Mouse (Mus musculus) cerebellum, adult 11 months (tissue): ENCODE data around the gene Itsn2.
"Not testable (repeated sequence)": the region's sequence is repeated elsewhere in the genome, so short reads cannot be mapped to it uniquely, and the experiment has no call there.

Source experiments
- DNase-seq: peaks from one replicate; pipeline ENCODE4 v3.0.0; 2022

Itsn2 gene

GRCm38 (mm10) chr12:4709926-4710325 is 117.5 kb downstream of the Itsn2 start:
- no peak for DNase-seq

- no peak for DNase-seq
Measured at GRCm38 (mm10) chr12:4713361-4713760, 120.9 kb downstream of the Itsn2 start.

- DNase-seq = no peak
Measured at GRCm38 (mm10) chr12:4715606-4716005, 123.2 kb downstream of the Itsn2 start.

GRCm38 (mm10) chr12:4717417-4717816 is 125.0 kb downstream of the Itsn2 start:
- DNase-seq = no peak

GRCm38 (mm10) chr12:4719066-4719761 is 126.8 kb downstream of the Itsn2 start:
- DNase-seq = no peak

- no peak for DNase-seq
Measured at GRCm38 (mm10) chr12:4719762-4720754, 127.6 kb downstream of the Itsn2 start.

GRCm38 (mm10) chr12:4729165-4729564 is 136.7 kb downstream of the Itsn2 start:
- no peak for DNase-seq

- DNase-seq = no peak
Measured at GRCm38 (mm10) chr12:4731629-4732028, 139.2 kb downstream of the Itsn2 start.

GRCm38 (mm10) chr12:4732332-4732731 is 139.9 kb downstream of the Itsn2 start:
- no peak for DNase-seq

GRCm38 (mm10) chr12:4738031-4738576 is 145.7 kb downstream of the Itsn2 start, which contains the start of gene Fam228a:
TSS of gene Fam228a (minus strand) at chr12:4738430.
- no peak for DNase-seq

- DNase-seq = no peak
Measured at GRCm38 (mm10) chr12:4740823-4741222, 148.4 kb downstream of the Itsn2 start.

GRCm38 (mm10) chr12:4742183-4742582 is 149.7 kb downstream of the Itsn2 start:
- no peak for DNase-seq

- DNase-seq = no peak
Measured at GRCm38 (mm10) chr12:4744486-4744885, 152.0 kb downstream of the Itsn2 start.

GRCm38 (mm10) chr12:4754451-4754850 is 162.0 kb downstream of the Itsn2 start:
- DNase-seq = not testable (repeated sequence)

GRCm38 (mm10) chr12:4757060-4757459 is 164.6 kb downstream of the Itsn2 start:
- no peak for DNase-seq
